Mouse (Mus musculus): Measurements from ENCODE around the gene Gm6904. TPM values are rescaled to one million over a fixed set of nuclear protein-coding genes. Genes with fewer than 3 reads are reported as not detected.
"Not testable (repeated sequence)": the region's sequence is repeated elsewhere in the genome, so short reads cannot be mapped to it uniquely, and the experiment has no call there.

Gm6904 gene
- polyA plus RNA-seq (2014; fragmentation: Nextera tagmentation; extraction: Ambion mirVana), result not detected in 2 replicates

- no peak within 1 kb of the TSS for H3K4me3 ChIP-seq (ENCODE audit: low read depth, low read length)
- no peak for DNase-seq (ENCODE audit: low spot score)
- H3K27ac ChIP-seq (ENCODE audit: low read depth), result no peak within 1 kb of the TSS
- H3K9ac ChIP-seq (ENCODE audit: low read length), result no peak within 1 kb of the TSS
- no peaks in the 10 kb centered on the region for H3K36me3 ChIP-seq (ENCODE audit: control insufficient read depth, insufficient read depth, low read length)
- no peaks in the 10 kb centered on the region for H3K4me1 ChIP-seq (replicated peaks; ENCODE audit: control insufficient read depth, insufficient read depth, low read length)
- no peaks in the 10 kb centered on the region for H3K9me3 ChIP-seq (ENCODE audit: control insufficient read depth, low read length)
- ATAC-seq (replicated peaks; ENCODE audit: low FRiP score, low TSS enrichment, low read depth), result no peak
- WGBS, result 61% methylated on average over 3 of the region's 3 CpGs
- no peaks in the 10 kb centered on the region for H3K27me3 ChIP-seq (replicated peaks; ENCODE audit: control insufficient read depth, insufficient read depth, low read length)
- H3K4me2 ChIP-seq (ENCODE audit: low read length), result no peak within 1 kb of the TSS
Measured at GRCm38 (mm10) chr14:59260056-59260455, at the start of gene Gm6904. Gene Gm6904, minus strand, starts transcription at chr14:59260216.

- not testable (repeated sequence) for H3K9me3 ChIP-seq (ENCODE audit: control insufficient read depth, low read length); H3K27ac ChIP-seq (ENCODE audit: low read depth); H3K4me1 ChIP-seq (replicated peaks; ENCODE audit: control insufficient read depth, insufficient read depth, low read length); H3K4me2 ChIP-seq (ENCODE audit: low read length); ATAC-seq (replicated peaks; ENCODE audit: low FRiP score, low TSS enrichment, low read depth); H3K9ac ChIP-seq (ENCODE audit: low read length); H3K4me3 ChIP-seq (ENCODE audit: low read depth, low read length); H3K36me3 ChIP-seq (ENCODE audit: control insufficient read depth, insufficient read depth, low read length); DNase-seq (ENCODE audit: low spot score); H3K27me3 ChIP-seq (replicated peaks; ENCODE audit: control insufficient read depth, insufficient read depth, low read length)
- WGBS, result 65% methylated on average over 1 of the region's 1 CpGs
Measured at GRCm38 (mm10) chr14:59297391-59297790, 37.4 kb upstream of the Gm6904 start, which contains the start of gene Phf11a. Gene Phf11a, minus strand, starts transcription at chr14:59297522.

- H3K27ac ChIP-seq (ENCODE audit: low read depth); H3K27me3 ChIP-seq (replicated peaks; ENCODE audit: control insufficient read depth, insufficient read depth, low read length); DNase-seq (ENCODE audit: low spot score); H3K4me1 ChIP-seq (replicated peaks; ENCODE audit: control insufficient read depth, insufficient read depth, low read length); H3K9ac ChIP-seq (ENCODE audit: low read length); H3K4me2 ChIP-seq (ENCODE audit: low read length); H3K9me3 ChIP-seq (ENCODE audit: control insufficient read depth, low read length); H3K4me3 ChIP-seq (ENCODE audit: low read depth, low read length); ATAC-seq (replicated peaks; ENCODE audit: low FRiP score, low TSS enrichment, low read depth); H3K36me3 ChIP-seq (ENCODE audit: control insufficient read depth, insufficient read depth, low read length): not testable (repeated sequence)
Measured at GRCm38 (mm10) chr14:59291769-59292168, 31.8 kb upstream of the Gm6904 start.

- not testable (repeated sequence) for H3K4me2 ChIP-seq (ENCODE audit: low read length); DNase-seq (ENCODE audit: low spot score); H3K4me1 ChIP-seq (replicated peaks; ENCODE audit: control insufficient read depth, insufficient read depth, low read length); H3K9me3 ChIP-seq (ENCODE audit: control insufficient read depth, low read length); H3K27me3 ChIP-seq (replicated peaks; ENCODE audit: control insufficient read depth, insufficient read depth, low read length); H3K36me3 ChIP-seq (ENCODE audit: control insufficient read depth, insufficient read depth, low read length); H3K9ac ChIP-seq (ENCODE audit: low read length); H3K27ac ChIP-seq (ENCODE audit: low read depth); H3K4me3 ChIP-seq (ENCODE audit: low read depth, low read length); ATAC-seq (replicated peaks; ENCODE audit: low FRiP score, low TSS enrichment, low read depth)
- WGBS, result 90% methylated on average over 4 of the region's 4 CpGs
Measured at GRCm38 (mm10) chr14:59274961-59275360, 14.9 kb upstream of the Gm6904 start.

GRCm38 (mm10) chr14:59255861-59256260 is 4.2 kb downstream of the Gm6904 start:
- not testable (repeated sequence) for H3K27me3 ChIP-seq (replicated peaks; ENCODE audit: control insufficient read depth, insufficient read depth, low read length); H3K4me3 ChIP-seq (ENCODE audit: low read depth, low read length); ATAC-seq (replicated peaks; ENCODE audit: low FRiP score, low TSS enrichment, low read depth); DNase-seq (ENCODE audit: low spot score); H3K9me3 ChIP-seq (ENCODE audit: control insufficient read depth, low read length); H3K27ac ChIP-seq (ENCODE audit: low read depth); H3K9ac ChIP-seq (ENCODE audit: low read length); H3K4me1 ChIP-seq (replicated peaks; ENCODE audit: control insufficient read depth, insufficient read depth, low read length); H3K36me3 ChIP-seq (ENCODE audit: control insufficient read depth, insufficient read depth, low read length); H3K4me2 ChIP-seq (ENCODE audit: low read length)
- 92% methylated on average over 1 of the region's 1 CpGs for WGBS

- H3K4me1 ChIP-seq (replicated peaks; ENCODE audit: control insufficient read depth, insufficient read depth, low read length); H3K9ac ChIP-seq (ENCODE audit: low read length); H3K36me3 ChIP-seq (ENCODE audit: control insufficient read depth, insufficient read depth, low read length); DNase-seq (ENCODE audit: low spot score); H3K27ac ChIP-seq (ENCODE audit: low read depth); H3K9me3 ChIP-seq (ENCODE audit: control insufficient read depth, low read length); H3K27me3 ChIP-seq (replicated peaks; ENCODE audit: control insufficient read depth, insufficient read depth, low read length); H3K4me2 ChIP-seq (ENCODE audit: low read length); H3K4me3 ChIP-seq (ENCODE audit: low read depth, low read length); ATAC-seq (replicated peaks; ENCODE audit: low FRiP score, low TSS enrichment, low read depth): not testable (repeated sequence)
- 59% methylated on average over 5 of the region's 5 CpGs for WGBS
Measured at GRCm38 (mm10) chr14:59250350-59250749, 9.7 kb downstream of the Gm6904 start.

- Histone ChIP-seq H3K9ac (ENCODE audit: low read length) (no peak overlapping the region), H3K27ac (ENCODE audit: low read depth) (no peak overlapping the region), H3K36me3 (ENCODE audit: control insufficient read depth, insufficient read depth, low read length) (peaks cover 93% of the 10 kb centered on the region), H3K27me3 (replicated peaks; ENCODE audit: control insufficient read depth, insufficient read depth, low read length) (no peaks in the 10 kb centered on the region), H3K9me3 (ENCODE audit: control insufficient read depth, low read length) (peaks cover 3% of the 10 kb centered on the region; the same call in 1 of the 2 replicates), H3K4me3 (ENCODE audit: low read depth, low read length) (no peak overlapping the region), H3K4me1 (replicated peaks; ENCODE audit: control insufficient read depth, insufficient read depth, low read length) (no peaks in the 10 kb centered on the region), H3K4me2 (ENCODE audit: low read length) (no peak overlapping the region)
- no peak for DNase-seq (ENCODE audit: low spot score)
- ATAC-seq (replicated peaks; ENCODE audit: low FRiP score, low TSS enrichment, low read depth), result no peak
- WGBS, result 90% methylated on average over 9 of the region's 9 CpGs
Measured at GRCm38 (mm10) chr14:59233635-59234034, 26.4 kb downstream of the Gm6904 start.

GRCm38 (mm10) chr14:59232003-59232402 is 28.0 kb downstream of the Gm6904 start:
- no peak for DNase-seq (ENCODE audit: low spot score)
- no peak overlapping the region for H3K9ac ChIP-seq (ENCODE audit: low read length)
- H3K36me3 ChIP-seq (ENCODE audit: control insufficient read depth, insufficient read depth, low read length), result peaks cover 94% of the 10 kb centered on the region
- H3K27me3 ChIP-seq (replicated peaks; ENCODE audit: control insufficient read depth, insufficient read depth, low read length), result no peaks in the 10 kb centered on the region
- 72% methylated on average over 5 of the region's 5 CpGs for WGBS
- H3K4me1 ChIP-seq (replicated peaks; ENCODE audit: control insufficient read depth, insufficient read depth, low read length), result no peaks in the 10 kb centered on the region
- no peak overlapping the region for H3K27ac ChIP-seq (ENCODE audit: low read depth)
- H3K4me2 ChIP-seq (ENCODE audit: low read length), result no peak overlapping the region
- H3K9me3 ChIP-seq (ENCODE audit: control insufficient read depth, low read length), result no peaks in the 10 kb centered on the region
- ATAC-seq (replicated peaks; ENCODE audit: low FRiP score, low TSS enrichment, low read depth), result no peak
- no peak overlapping the region for H3K4me3 ChIP-seq (ENCODE audit: low read depth, low read length)

GRCm38 (mm10) chr14:59230331-59230966 is 29.6 kb downstream of the Gm6904 start:
- H3K27ac ChIP-seq (ENCODE audit: low read depth), result no peak overlapping the region
- DNase-seq (ENCODE audit: low spot score) (no peak), ATAC-seq (replicated peaks; ENCODE audit: low FRiP score, low TSS enrichment, low read depth) (no peak)
- no peak overlapping the region for H3K4me3 ChIP-seq (ENCODE audit: low read depth, low read length)
- WGBS, result 94% methylated on average over 21 of the region's 21 CpGs
- H3K9ac ChIP-seq (ENCODE audit: low read length), result no peak overlapping the region
- no peak overlapping the region for H3K4me2 ChIP-seq (ENCODE audit: low read length)
- peaks cover 97% of the 10 kb centered on the region for H3K36me3 ChIP-seq (ENCODE audit: control insufficient read depth, insufficient read depth, low read length)
- H3K9me3 ChIP-seq (ENCODE audit: control insufficient read depth, low read length), result no peaks in the 10 kb centered on the region
- no peaks in the 10 kb centered on the region for H3K4me1 ChIP-seq (replicated peaks; ENCODE audit: control insufficient read depth, insufficient read depth, low read length)
- H3K27me3 ChIP-seq (replicated peaks; ENCODE audit: control insufficient read depth, insufficient read depth, low read length), result no peaks in the 10 kb centered on the region

Data from intestine, embryonic 14.5 days (tissue).